Mouse (Mus musculus) lung, embryonic 15.5 days (tissue): ENCODE measurements around the gene Coq9. TPM values are rescaled to one million over a fixed set of nuclear protein-coding genes. Genes with fewer than 3 reads are reported as not detected.

ENCODE experiments used
- ATAC-seq: fragments of 200-750 bp; cut with Nextera tagmentation; 2 replicates; pipeline ENCODE4 v1.8.0; 2017; ENCODE audit warnings: moderate number of reproducible peaks, borderline replicate concordance; ENCODE audit not compliant: low FRiP score, low TSS enrichment; ENCODE audit errors: extremely low read depth
- H3K27ac ChIP-seq: fragments of 300-500 bp; sonication (generic); 2 replicates; pipeline ENCODE4 v1.5.1; 2015; ENCODE audit warnings: moderate library complexity, mild to moderate bottlenecking, inconsistent platforms
- H3K27me3 ChIP-seq: fragments of 300-500 bp; sonication (generic); 2 replicates; pipeline ENCODE4 v1.6.1; 2015; ENCODE audit warnings: inconsistent platforms
- H3K36me3 ChIP-seq: fragments of 300-500 bp; sonication (generic); 2 replicates; pipeline ENCODE4 v1.6.1; 2015; ENCODE audit warnings: inconsistent platforms
- H3K4me1 ChIP-seq: fragments of 300-500 bp; sonication (generic); 2 replicates; pipeline ENCODE4 v1.6.1; 2015; ENCODE audit warnings: inconsistent platforms
- H3K4me2 ChIP-seq: fragments of 300-500 bp; sonication (generic); 2 replicates; pipeline ENCODE4 v1.6.1; 2015; ENCODE audit warnings: inconsistent platforms, mild to moderate bottlenecking, moderate library complexity
- H3K4me3 ChIP-seq: fragments of 300-500 bp; sonication (generic); 2 replicates; pipeline ENCODE4 v1.5.1; 2015; ENCODE audit warnings: mild to moderate bottlenecking, inconsistent platforms
- H3K9ac ChIP-seq: fragments of 300-500 bp; sonication (generic); 2 replicates; pipeline ENCODE4 v1.6.1; 2015; ENCODE audit warnings: inconsistent platforms
- H3K9me3 ChIP-seq: fragments of 300-500 bp; sonication (generic); 2 replicates; pipeline ENCODE4 v1.6.1; 2016; ENCODE audit warnings: inconsistent platforms
- WGBS: fragments of 180-500 bp; shearing (Covaris S2); methylation state at CpG from one replicate; pipeline ENCODE4 v1.1.7; 2015; 5-methylcytosine and 5-hydroxymethylcytosine counted together
- polyA plus RNA-seq: library from polyadenylated mRNA; unstranded; fragments of >200 nt; fragmentation: Nextera tagmentation; extraction: Ambion mirVana; gene quantifications from 2 replicates; pipeline ENCODE4 v1.2.1, GENCODE M21; 2015

Coq9 gene
- polyA plus RNA-seq = 63.0 and 68.0 TPM in 2 replicates

- peaks cover 15% of the 10 kb centered on the region for H3K4me1 ChIP-seq
- H3K27me3 ChIP-seq = no peaks in the 10 kb centered on the region
- no peaks in the 10 kb centered on the region for H3K9me3 ChIP-seq
- H3K9ac ChIP-seq = peak within 1 kb of the TSS; percentile 97
- WGBS = under 1% methylated on average over 82 of the region's 82 CpGs
- H3K27ac ChIP-seq = peak within 1 kb of the TSS; percentile 91
- H3K4me2 ChIP-seq = peak within 1 kb of the TSS; percentile 76
- no peaks in the 10 kb centered on the region for H3K36me3 ChIP-seq
- H3K4me3 ChIP-seq = peak within 1 kb of the TSS; percentile 85
- peak; percentile 99 for ATAC-seq
These were observed at the start of gene Coq9, which contains the start of gene Ciapin1 for GRCm38 (mm10) chr8:94837662-94838574. Gene Coq9 (plus strand): TSS chr8:94838321. Gene Ciapin1 (minus strand): TSS chr8:94838358.

DNA sequence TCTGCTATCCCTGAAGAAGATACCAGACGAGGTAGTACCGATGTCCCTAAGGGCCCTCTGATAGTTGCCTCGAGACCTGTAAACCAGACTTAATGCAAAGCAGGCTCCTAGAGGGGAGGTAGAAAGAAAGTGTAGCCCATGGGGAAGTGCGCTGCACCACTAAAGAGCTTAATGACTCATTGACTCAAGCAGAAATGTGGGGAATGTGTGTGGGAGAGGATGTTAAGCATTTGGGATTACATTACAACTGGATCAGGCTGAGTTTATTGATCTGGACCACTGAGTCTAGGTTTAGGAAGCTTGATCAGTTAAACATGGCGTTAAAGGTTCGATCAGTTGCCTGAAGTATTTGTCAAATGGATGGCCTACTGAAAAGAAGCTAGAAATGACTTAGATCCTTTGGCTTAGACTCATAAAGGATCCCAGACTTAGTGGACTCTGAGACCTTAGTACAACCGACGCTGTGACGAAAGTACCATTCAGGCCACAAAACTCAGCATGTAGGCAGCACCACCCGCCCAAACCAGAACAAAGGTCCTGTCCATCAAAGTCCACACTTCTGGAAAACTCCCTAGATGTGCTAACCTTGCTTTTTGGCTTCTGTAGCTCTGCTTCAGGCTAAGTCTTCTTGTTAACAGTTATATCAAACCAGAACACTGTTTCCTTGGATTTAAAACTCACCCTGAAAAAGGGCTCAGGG lies 48.7 kb upstream of the Coq9 start:
- 82% methylated on average over 10 of the region's 10 CpGs for WGBS
- Histone ChIP-seq H3K4me1 (peaks cover 9% of the 10 kb centered on the region), H3K9ac (no peak overlapping the region), H3K27ac (no peak overlapping the region), H3K4me2 (no peak overlapping the region), H3K4me3 (no peak overlapping the region), H3K9me3 (no peaks in the 10 kb centered on the region), H3K27me3 (no peaks in the 10 kb centered on the region), H3K36me3 (no peaks in the 10 kb centered on the region)
- no peak for ATAC-seq

- ATAC-seq = no peak
- Histone ChIP-seq H3K4me2 (no peak overlapping the region), H3K27ac (no peak overlapping the region), H3K36me3 (no peaks in the 10 kb centered on the region), H3K9ac (no peak overlapping the region), H3K4me1 (no peaks in the 10 kb centered on the region), H3K27me3 (no peaks in the 10 kb centered on the region), H3K4me3 (no peak overlapping the region), H3K9me3 (no peaks in the 10 kb centered on the region)
- WGBS = 86% methylated on average over 4 of the region's 4 CpGs
These were observed 43.8 kb upstream of the Coq9 start for GRCm38 (mm10) chr8:94794368-94794767.

- Histone ChIP-seq H3K36me3 (no peaks in the 10 kb centered on the region), H3K4me1 (no peaks in the 10 kb centered on the region), H3K9ac (no peak overlapping the region), H3K27ac (no peak overlapping the region), H3K4me3 (no peak overlapping the region), H3K9me3 (no peaks in the 10 kb centered on the region), H3K27me3 (no peaks in the 10 kb centered on the region), H3K4me2 (no peak overlapping the region)
- WGBS = 92% methylated on average over 2 of the region's 2 CpGs
- no peak for ATAC-seq
These were observed 43.3 kb upstream of the Coq9 start for GRCm38 (mm10) chr8:94794782-94795181.

- Histone ChIP-seq H3K4me3 (no peak overlapping the region), H3K36me3 (no peaks in the 10 kb centered on the region), H3K4me2 (no peak overlapping the region), H3K9me3 (no peaks in the 10 kb centered on the region), H3K27me3 (no peaks in the 10 kb centered on the region), H3K4me1 (peaks cover 4% of the 10 kb centered on the region; the same call in 1 of the 2 replicates), H3K9ac (no peak overlapping the region), H3K27ac (no peak overlapping the region)
- 53% methylated on average over 7 of the region's 7 CpGs for WGBS
- ATAC-seq = no peak
These were observed 37.7 kb upstream of the Coq9 start for GRCm38 (mm10) chr8:94800278-94800968.

- Histone ChIP-seq H3K36me3 (no peaks in the 10 kb centered on the region), H3K27ac (no peak overlapping the region), H3K4me2 (peak overlapping the region; percentile 31; the same call in 1 of the 2 replicates), H3K9me3 (no peaks in the 10 kb centered on the region), H3K9ac (no peak overlapping the region), H3K27me3 (no peaks in the 10 kb centered on the region), H3K4me3 (no peak overlapping the region), H3K4me1 (peaks cover 4% of the 10 kb centered on the region; the same call in 1 of the 2 replicates)
- 33% methylated on average over 14 of the region's 14 CpGs for WGBS
- ATAC-seq = no peak; the same call in 1 of the 2 replicates
These were observed 36.6 kb upstream of the Coq9 start for GRCm38 (mm10) chr8:94801293-94802095.

GRCm38 (mm10) chr8:94802375-94802774 lies 35.7 kb upstream of the Coq9 start:
- Histone ChIP-seq H3K4me2 (no peak overlapping the region), H3K36me3 (no peaks in the 10 kb centered on the region), H3K27ac (no peak overlapping the region), H3K27me3 (no peaks in the 10 kb centered on the region), H3K4me3 (no peak overlapping the region), H3K4me1 (peaks cover 4% of the 10 kb centered on the region; the same call in 1 of the 2 replicates), H3K9me3 (no peaks in the 10 kb centered on the region), H3K9ac (no peak overlapping the region)
- ATAC-seq = no peak
- WGBS = 49% methylated on average over 4 of the region's 4 CpGs

DNA sequence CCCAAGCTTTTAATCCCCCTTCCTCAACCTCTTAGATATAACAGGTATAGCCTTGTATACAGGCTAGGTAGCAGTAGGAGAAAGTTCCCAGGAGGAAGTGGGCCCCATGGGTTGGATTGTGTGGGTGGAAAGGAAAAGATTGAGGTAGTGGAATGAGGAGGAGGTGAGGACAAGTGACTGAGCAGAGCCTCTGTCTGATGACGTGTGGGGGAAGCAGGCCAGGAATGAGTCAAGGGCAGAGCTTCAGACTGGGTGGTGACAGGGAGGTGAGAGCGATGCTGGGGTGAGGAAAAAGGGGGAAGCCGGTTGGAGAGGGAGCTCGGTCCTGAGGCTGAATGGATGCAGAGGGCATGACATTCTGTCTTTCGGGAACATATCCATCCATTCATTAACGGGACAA lies 34.6 kb upstream of the Coq9 start:
- Histone ChIP-seq H3K4me1 (peaks cover 4% of the 10 kb centered on the region; the same call in 1 of the 2 replicates), H3K4me3 (no peak overlapping the region), H3K27ac (no peak overlapping the region), H3K27me3 (no peaks in the 10 kb centered on the region), H3K9me3 (no peaks in the 10 kb centered on the region), H3K36me3 (no peaks in the 10 kb centered on the region), H3K4me2 (no peak overlapping the region), H3K9ac (no peak overlapping the region)
- WGBS = 64% methylated on average over 6 of the region's 6 CpGs
- ATAC-seq = no peak

- Histone ChIP-seq H3K4me1 (peaks cover 4% of the 10 kb centered on the region; the same call in 1 of the 2 replicates), H3K36me3 (no peaks in the 10 kb centered on the region), H3K9me3 (no peaks in the 10 kb centered on the region), H3K27ac (no peak overlapping the region), H3K9ac (no peak overlapping the region), H3K4me3 (no peak overlapping the region), H3K27me3 (no peaks in the 10 kb centered on the region), H3K4me2 (no peak overlapping the region)
- ATAC-seq = no peak
- 56% methylated on average over 10 of the region's 10 CpGs for WGBS
These were observed 33.4 kb upstream of the Coq9 start for GRCm38 (mm10) chr8:94804546-94805340.

- Histone ChIP-seq H3K27me3 (no peaks in the 10 kb centered on the region), H3K9me3 (no peaks in the 10 kb centered on the region), H3K36me3 (no peaks in the 10 kb centered on the region), H3K4me3 (no peak overlapping the region), H3K4me2 (no peak overlapping the region), H3K27ac (no peak overlapping the region), H3K9ac (no peak overlapping the region), H3K4me1 (peaks cover 4% of the 10 kb centered on the region; the same call in 1 of the 2 replicates)
- no peak for ATAC-seq
- 65% methylated on average over 4 of the region's 4 CpGs for WGBS
These were observed 32.3 kb upstream of the Coq9 start for GRCm38 (mm10) chr8:94805811-94806210.
